8 mouse cellular contexts compared by ENCODE assay signal in genomic region chr17:70737424-70737823, GRCm38 (mm10).
DNase-seq lines count a peak whose midpoint lies in the region; ATAC-seq lines count a peak whose summit lies in the region.

No protein-coding gene starts in this region.

- peak overlapping the region; percentile 34 for H3K4me3 ChIP-seq in embryonic facial prominence, embryonic 13.5 days
- peak overlapping the region; percentile 30; the same call in 1 of the 2 replicates for H3K4me3 ChIP-seq in limb, embryonic 15.5 days
- H3K4me3 ChIP-seq in midbrain, embryonic 15.5 days: no peak overlapping the region

- no peaks in the 10 kb centered on the region for H3K27me3 ChIP-seq in embryonic facial prominence, embryonic 13.5 days
- no peaks in the 10 kb centered on the region for H3K27me3 ChIP-seq in limb, embryonic 15.5 days
- H3K27me3 ChIP-seq in midbrain, embryonic 15.5 days (replicated peaks): no peaks in the 10 kb centered on the region

- peak overlapping the region; percentile 52 for H3K9ac ChIP-seq in embryonic facial prominence, embryonic 13.5 days
- no peak overlapping the region for H3K9ac ChIP-seq in limb, embryonic 15.5 days
- H3K9ac ChIP-seq in midbrain, embryonic 15.5 days: no peak overlapping the region

- ATAC-seq in embryonic facial prominence, embryonic 13.5 days (ENCODE audit: insufficient number of reproducible peaks, insufficient read depth, low FRiP score, low TSS enrichment, low read depth): no peak
- ATAC-seq in limb, embryonic 15.5 days (ENCODE audit: insufficient number of reproducible peaks, low FRiP score, low TSS enrichment, low read depth): peak; percentile 57; the same call in 1 of the 2 replicates
- peak; percentile 49 for ATAC-seq in midbrain, embryonic 15.5 days (replicated peaks)

- H3K4me2 ChIP-seq in embryonic facial prominence, embryonic 13.5 days: peak overlapping the region; percentile 69
- H3K4me2 ChIP-seq in limb, embryonic 15.5 days: peak overlapping the region; percentile 69
- peak overlapping the region; percentile 45 for H3K4me2 ChIP-seq in midbrain, embryonic 15.5 days

- H3K4me1 ChIP-seq in embryonic facial prominence, embryonic 13.5 days: peaks cover 21% of the 10 kb centered on the region
- H3K4me1 ChIP-seq in limb, embryonic 15.5 days: peaks cover 19% of the 10 kb centered on the region
- peaks cover 13% of the 10 kb centered on the region for H3K4me1 ChIP-seq in midbrain, embryonic 15.5 days

- peak; percentile 35 for DNase-seq in thymus, postnatal 4 days
- no peak for DNase-seq in thymus, postnatal 14 days
- DNase-seq in heart, adult 9 months (ENCODE audit: low spot score in 2 of 2): peak; percentile 88 to 89
- DNase-seq in kidney, adult 8-10 months: peak; percentile 73 to 74
- no peak for DNase-seq in spleen, adult 12 weeks (ENCODE audit: low spot score)

- no peaks in the 10 kb centered on the region for H3K9me3 ChIP-seq in embryonic facial prominence, embryonic 13.5 days
- H3K9me3 ChIP-seq in limb, embryonic 15.5 days: no peaks in the 10 kb centered on the region
- H3K9me3 ChIP-seq in midbrain, embryonic 15.5 days: no peaks in the 10 kb centered on the region

- 4% methylated on average over 6 of the region's 6 CpGs for WGBS in embryonic facial prominence, embryonic 13.5 days
- WGBS in limb, embryonic 15.5 days: 2% methylated on average over 6 of the region's 6 CpGs
- 4% methylated on average over 6 of the region's 6 CpGs for WGBS in midbrain, embryonic 15.5 days

- H3K36me3 ChIP-seq in embryonic facial prominence, embryonic 13.5 days: no peaks in the 10 kb centered on the region
- H3K36me3 ChIP-seq in limb, embryonic 15.5 days: no peaks in the 10 kb centered on the region
- no peaks in the 10 kb centered on the region for H3K36me3 ChIP-seq in midbrain, embryonic 15.5 days (replicated peaks)

- H3K27ac ChIP-seq in embryonic facial prominence, embryonic 13.5 days: peak overlapping the region; percentile 69
- peak overlapping the region; percentile 84 for H3K27ac ChIP-seq in limb, embryonic 15.5 days
- H3K27ac ChIP-seq in midbrain, embryonic 15.5 days: no peak overlapping the region

Comparison
In these comparisons a context has a peak if more than half of its experiments do, and no peak if none do; other contexts are left out.
1. DNase-seq: peak in thymus, postnatal 4 days (single experiment), heart, adult 9 months (2 of 2) and kidney, adult 8-10 months (2 of 2); none in thymus, postnatal 14 days (single experiment) and spleen, adult 12 weeks (single experiment).
2. Peak in every context shown above with its lines, with median percentiles within 50 percentile points of each other: H3K4me2 ChIP-seq.